Mouse (Mus musculus) erythroblast, embryonic 14.5 days (primary cell): ENCODE measurements around the gene Hivep2.

Experiments used
- GATA1 ChIP-seq: IDR thresholded peaks from 2 replicates; pipeline ENCODE4 v1.6.1; 2012; ENCODE audit warnings: low read length, inconsistent platforms, mixed read lengths
- TAL1 ChIP-seq: IDR thresholded peaks from 3 replicates; pipeline ENCODE4 v1.6.1; 2012; ENCODE audit warnings: low read length, inconsistent platforms, mixed read lengths

DNA sequence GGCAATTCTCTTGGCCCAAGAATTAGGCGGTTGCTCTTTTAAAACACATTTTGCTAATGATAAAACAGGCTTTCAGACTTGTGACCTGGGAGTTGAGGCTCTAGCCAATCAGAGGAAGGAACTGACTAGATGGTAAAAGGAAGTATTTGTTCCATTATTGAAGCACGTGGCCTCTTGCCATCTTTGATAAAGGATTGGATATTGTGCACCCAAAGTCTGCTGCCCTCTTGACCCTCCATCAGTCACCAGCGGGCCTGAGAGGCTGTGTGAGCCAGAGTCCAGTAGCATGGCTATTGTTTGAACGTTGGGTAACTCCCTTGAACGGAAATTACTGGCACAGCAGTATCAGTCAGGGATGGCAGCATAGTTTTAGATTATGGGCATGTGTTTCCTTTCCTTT lies 69.7 kb downstream of the Hivep2 start:
- TF ChIP-seq GATA1 (no peak), TAL1 (no peak)
